Mouse (Mus musculus) midbrain, embryonic 16.5 days (tissue): ENCODE measurements at regions not wholly inside any gene's neighbourhood (a gene's known extent, or its start where the extent isn't known, plus 50 kb on each side); places are given as distances from the start of the nearest gene placed in this dataset.

ENCODE experiments used
- ATAC-seq: fragments of 200-750 bp; cut with Nextera tagmentation; 2 replicates; pipeline ENCODE4 v1.8.0; 2017; ENCODE audit warnings: moderate TSS enrichment
- H3K27ac ChIP-seq: fragments of 300-500 bp; sonication (generic); 2 replicates; pipeline ENCODE4 v1.5.1; 2014; ENCODE audit warnings: mild to moderate bottlenecking, low read length, mixed read lengths
- H3K27me3 ChIP-seq: fragments of 300-500 bp; sonication (generic); 2 replicates; pipeline ENCODE4 v1.6.1; 2014; ENCODE audit warnings: low read depth, low read length, mixed read lengths; ENCODE audit not compliant: control insufficient read depth, insufficient read depth
- H3K36me3 ChIP-seq: fragments of 300-500 bp; sonication (generic); 2 replicates; pipeline ENCODE4 v1.6.1; 2014; ENCODE audit warnings: mild to moderate bottlenecking, low read length, moderate library complexity, mixed read lengths; ENCODE audit not compliant: control insufficient read depth, insufficient read depth
- H3K4me1 ChIP-seq: fragments of 300-500 bp; sonication (generic); 2 replicates; pipeline ENCODE4 v1.6.1; 2014; ENCODE audit warnings: mild to moderate bottlenecking, low read length, mixed read lengths; ENCODE audit not compliant: control insufficient read depth, insufficient read depth
- H3K4me2 ChIP-seq: fragments of 300-500 bp; sonication (generic); 2 replicates; pipeline ENCODE4 v1.6.1; 2014; ENCODE audit warnings: mild to moderate bottlenecking, low read length, mixed read lengths
- H3K4me3 ChIP-seq: fragments of 300-500 bp; sonication (generic); 2 replicates; pipeline ENCODE4 v1.5.1; 2014; ENCODE audit warnings: low read depth, mild to moderate bottlenecking, low read length, moderate library complexity, mixed read lengths
- H3K9ac ChIP-seq: fragments of 300-500 bp; sonication (generic); 2 replicates; pipeline ENCODE4 v1.6.1; 2014; ENCODE audit warnings: low read depth, low read length, mixed read lengths
- H3K9me3 ChIP-seq: fragments of 300-500 bp; sonication (generic); replicated peaks from 2 replicates; pipeline ENCODE4 v1.6.1; 2014; ENCODE audit warnings: mild to moderate bottlenecking, low read length, mixed read lengths; ENCODE audit not compliant: control insufficient read depth, poor library complexity, severe bottlenecking
- WGBS: fragments of 180-500 bp; shearing (Covaris S2); extraction: QIAGEN DNeasy Blood & Tissue Kit; methylation state at CpG from one replicate; pipeline ENCODE4 v1.1.7; 2014; 5-methylcytosine and 5-hydroxymethylcytosine counted together

DNA sequence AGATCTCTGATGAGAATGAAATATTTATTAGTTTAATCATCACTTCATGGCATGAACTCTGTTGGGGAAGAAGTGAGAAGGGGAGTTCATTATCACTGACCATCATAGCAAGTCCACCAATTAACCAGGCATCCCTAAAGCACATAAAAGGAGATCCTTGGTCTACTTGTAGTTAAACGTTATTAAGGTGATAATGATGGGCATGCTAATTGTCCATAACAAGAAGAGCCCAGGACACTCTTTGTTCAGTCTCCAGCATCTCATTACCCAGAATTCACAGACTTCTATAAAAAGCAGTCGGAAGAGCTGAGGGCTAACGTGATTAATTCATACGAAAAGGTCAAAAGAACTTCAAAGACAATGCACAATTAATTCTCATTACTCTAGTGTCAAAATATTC is 272.2 kb downstream of the Cenpc1 start:
- H3K36me3 ChIP-seq = no peaks in the 10 kb centered on the region
- no peak overlapping the region for H3K9ac ChIP-seq
- no peaks in the 10 kb centered on the region for H3K9me3 ChIP-seq
- ATAC-seq = no peak
- H3K4me2 ChIP-seq = no peak overlapping the region
- no peak overlapping the region for H3K27ac ChIP-seq
- no peaks in the 10 kb centered on the region for H3K27me3 ChIP-seq
- no peaks in the 10 kb centered on the region for H3K4me1 ChIP-seq
- H3K4me3 ChIP-seq = no peak overlapping the region
- WGBS = 46% methylated on average over 4 of the region's 4 CpGs

DNA sequence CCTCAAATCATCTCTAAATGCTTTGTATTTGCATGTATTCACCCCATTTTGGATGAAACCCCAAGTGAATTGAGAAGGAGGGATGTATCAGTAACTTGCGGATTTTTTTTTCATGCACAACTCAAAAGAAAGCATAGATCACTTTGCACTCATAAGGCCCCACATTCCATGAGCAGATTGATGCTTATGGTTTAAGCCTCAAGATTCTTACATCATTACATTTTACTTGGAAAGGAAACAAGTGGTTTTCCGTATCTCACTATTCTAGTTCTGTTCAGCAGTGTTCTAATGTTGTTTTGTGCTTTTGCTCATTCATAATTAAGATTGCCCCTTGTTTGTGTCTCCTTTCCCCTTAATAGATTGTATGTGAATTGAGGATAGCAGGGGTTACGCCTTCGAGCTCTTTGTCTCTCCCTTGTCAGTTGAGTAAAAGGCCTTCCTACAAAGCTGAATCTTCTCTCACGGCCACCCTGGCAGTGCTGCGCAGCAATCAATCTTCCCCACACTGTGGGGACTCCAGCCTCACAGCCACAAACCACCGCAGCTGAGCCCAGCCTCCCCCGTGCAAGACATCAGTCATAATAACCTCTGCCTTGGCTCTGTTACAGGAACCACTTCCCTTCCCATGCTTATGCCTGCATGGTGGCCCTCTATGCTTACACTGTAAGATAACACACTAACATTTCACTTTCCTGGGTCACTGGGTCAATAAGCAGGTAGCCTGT is 284.5 kb downstream of the Cenpc1 start:
- Histone ChIP-seq H3K9me3 (no peaks in the 10 kb centered on the region), H3K36me3 (no peaks in the 10 kb centered on the region), H3K27me3 (no peaks in the 10 kb centered on the region), H3K4me2 (no peak overlapping the region), H3K4me1 (peaks cover 10% of the 10 kb centered on the region; the same call in 1 of the 2 replicates), H3K27ac (no peak overlapping the region), H3K4me3 (no peak overlapping the region), H3K9ac (no peak overlapping the region)
- ATAC-seq = peak; percentile 55; the same call in 1 of the 2 replicates
- WGBS = 33% methylated on average over 8 of the region's 8 CpGs

DNA sequence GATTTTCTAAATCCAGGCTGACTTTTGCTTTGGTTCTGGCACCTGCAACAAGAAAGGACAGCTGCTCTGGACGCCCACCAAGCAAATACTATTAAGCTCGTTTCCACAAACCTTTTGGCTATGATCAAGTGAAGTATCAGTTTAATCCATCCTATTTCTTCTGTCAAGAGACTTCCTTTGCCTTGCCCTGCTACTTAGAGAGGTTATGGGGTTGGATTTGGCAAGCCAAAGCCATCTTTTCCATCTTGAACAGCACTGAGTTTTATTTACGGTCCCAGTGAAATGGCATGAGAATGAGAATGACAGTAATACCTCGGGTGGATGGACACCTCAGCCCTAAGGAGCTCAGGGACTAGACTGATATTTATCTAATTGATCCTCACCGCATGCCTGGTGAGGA is 285.4 kb downstream of the Cenpc1 start:
- no peaks in the 10 kb centered on the region for H3K36me3 ChIP-seq
- peaks cover 10% of the 10 kb centered on the region; the same call in 1 of the 2 replicates for H3K4me1 ChIP-seq
- no peak overlapping the region for H3K9ac ChIP-seq
- no peaks in the 10 kb centered on the region for H3K9me3 ChIP-seq
- no peak overlapping the region for H3K27ac ChIP-seq
- no peak overlapping the region for H3K4me2 ChIP-seq
- ATAC-seq = 0 out of 2 replicates have a peak, but pooled peaks have one; percentile 21
- no peak overlapping the region for H3K4me3 ChIP-seq
- H3K27me3 ChIP-seq = no peaks in the 10 kb centered on the region
- WGBS = 13% methylated on average over 5 of the region's 5 CpGs

DNA sequence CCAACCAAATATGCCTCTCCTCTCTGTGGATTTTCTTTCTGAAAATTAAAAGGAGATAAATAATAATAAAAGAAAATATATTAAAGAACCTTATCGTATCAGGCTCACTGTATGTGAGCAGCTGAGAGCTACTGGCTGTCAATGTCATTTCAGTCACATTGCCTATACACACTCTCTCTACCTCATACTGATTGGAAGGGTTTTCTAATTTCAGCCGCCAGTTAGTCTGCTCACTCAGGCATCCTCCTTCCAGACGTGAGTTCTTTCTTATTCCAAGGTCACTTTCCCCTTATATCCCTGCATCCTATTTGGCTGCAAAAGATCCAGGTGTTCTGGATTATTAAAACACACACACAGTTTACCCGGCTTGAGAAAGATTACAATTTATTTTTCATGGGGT is 286.2 kb downstream of the Cenpc1 start:
- 29% methylated on average over 4 of the region's 4 CpGs for WGBS
- Histone ChIP-seq H3K4me3 (no peak overlapping the region), H3K9me3 (no peaks in the 10 kb centered on the region), H3K4me1 (peaks cover 10% of the 10 kb centered on the region; the same call in 1 of the 2 replicates), H3K4me2 (no peak overlapping the region), H3K27ac (no peak overlapping the region), H3K27me3 (no peaks in the 10 kb centered on the region), H3K9ac (no peak overlapping the region), H3K36me3 (no peaks in the 10 kb centered on the region)
- ATAC-seq = peak; percentile 58; the same call in 1 of the 2 replicates

DNA sequence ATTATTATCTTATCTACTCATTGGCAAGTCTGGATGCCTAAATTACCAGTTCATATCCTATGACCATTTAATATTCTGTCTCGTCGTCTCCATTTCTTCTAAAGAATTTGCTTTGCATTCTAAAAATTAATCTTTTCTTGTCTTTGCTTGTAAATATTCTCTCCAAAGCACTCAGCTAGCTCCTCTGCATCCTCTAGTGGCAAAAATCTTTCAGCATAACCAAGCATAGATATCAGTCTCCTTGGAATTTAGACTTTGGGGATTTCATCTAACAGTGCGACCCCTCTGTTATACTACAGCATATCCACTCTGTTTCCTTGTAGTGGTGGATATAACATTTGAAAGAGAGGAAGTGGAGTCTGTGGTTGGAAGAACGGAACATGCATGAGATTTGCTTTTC is 292.7 kb downstream of the Cenpc1 start:
- H3K36me3 ChIP-seq = no peaks in the 10 kb centered on the region
- no peaks in the 10 kb centered on the region for H3K9me3 ChIP-seq
- H3K4me1 ChIP-seq = no peaks in the 10 kb centered on the region
- H3K4me2 ChIP-seq = no peak overlapping the region
- no peak for ATAC-seq
- no peak overlapping the region for H3K4me3 ChIP-seq
- H3K27ac ChIP-seq = no peak overlapping the region
- no peak overlapping the region for H3K9ac ChIP-seq
- H3K27me3 ChIP-seq = no peaks in the 10 kb centered on the region
- 91% methylated on average over 4 of the region's 4 CpGs for WGBS

DNA sequence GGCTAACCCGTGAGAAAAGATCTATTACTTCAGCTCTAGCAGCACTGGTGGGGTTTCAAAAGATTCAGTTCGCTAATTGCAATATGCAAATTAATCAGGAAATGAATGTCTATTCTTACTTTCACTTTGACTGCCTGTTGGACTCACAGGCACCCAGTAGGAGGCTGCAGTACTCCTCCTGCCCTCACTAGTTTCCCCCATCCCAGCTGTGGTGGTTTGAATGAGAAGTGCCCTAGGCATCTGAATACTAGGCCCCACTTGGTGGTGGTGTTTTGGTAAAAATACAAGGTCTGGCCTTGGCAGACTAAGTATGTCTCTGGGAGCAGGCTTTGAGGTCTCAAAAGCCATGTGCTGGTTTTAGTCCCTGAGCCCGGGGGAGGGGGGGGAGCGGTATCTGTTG is 293.3 kb downstream of the Cenpc1 start:
- no peak overlapping the region for H3K4me2 ChIP-seq
- no peaks in the 10 kb centered on the region for H3K36me3 ChIP-seq
- no peak overlapping the region for H3K27ac ChIP-seq
- no peak overlapping the region for H3K4me3 ChIP-seq
- no peak for ATAC-seq
- no peaks in the 10 kb centered on the region for H3K9me3 ChIP-seq
- no peaks in the 10 kb centered on the region for H3K27me3 ChIP-seq
- H3K4me1 ChIP-seq = no peaks in the 10 kb centered on the region
- WGBS = 73% methylated on average over 4 of the region's 4 CpGs
- no peak overlapping the region for H3K9ac ChIP-seq

DNA sequence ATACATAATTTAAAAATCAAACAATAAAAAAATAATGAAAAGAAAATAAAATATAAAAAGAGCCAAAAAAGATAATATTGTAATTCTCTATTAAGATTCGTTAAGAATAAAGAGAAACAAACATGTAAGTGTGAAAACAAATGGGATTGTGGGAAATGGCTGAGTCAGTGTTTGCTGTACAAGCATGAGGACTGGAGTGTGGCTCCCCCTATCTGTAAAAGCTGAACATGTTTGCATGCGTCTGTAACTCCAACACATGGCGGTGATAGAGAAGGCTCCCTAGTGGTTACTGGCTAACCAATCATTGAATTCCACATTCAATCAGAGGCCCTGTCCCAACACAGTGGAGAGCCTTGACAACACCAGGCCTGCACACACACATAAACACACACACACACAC is 298.2 kb downstream of the Cenpc1 start:
- Histone ChIP-seq H3K4me3 (no peak overlapping the region), H3K4me2 (no peak overlapping the region), H3K27ac (no peak overlapping the region), H3K36me3 (no peaks in the 10 kb centered on the region), H3K27me3 (no peaks in the 10 kb centered on the region), H3K9me3 (no peaks in the 10 kb centered on the region), H3K9ac (no peak overlapping the region), H3K4me1 (no peaks in the 10 kb centered on the region)
- ATAC-seq = no peak
- 93% methylated on average over 3 of the region's 3 CpGs for WGBS

DNA sequence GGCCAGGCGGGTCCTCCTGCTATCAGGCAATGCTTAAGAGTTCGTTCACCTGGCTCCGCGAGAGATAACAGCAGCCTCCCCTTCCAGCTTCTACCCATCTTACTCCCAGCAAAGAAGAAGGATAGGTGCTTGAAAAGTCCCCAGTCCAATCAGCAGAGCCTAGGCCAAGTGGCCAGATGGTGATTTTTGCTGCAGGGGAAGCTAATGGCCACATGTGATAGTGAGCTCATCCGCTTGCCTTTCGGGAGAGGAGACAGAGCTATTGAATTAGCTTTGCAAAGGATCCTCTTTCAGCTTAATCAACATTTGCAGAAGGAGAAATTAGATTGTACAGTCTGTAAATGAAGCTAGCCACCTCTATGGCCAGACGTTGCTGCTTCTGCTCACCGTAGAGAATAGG is 308.7 kb downstream of the Cenpc1 start:
- no peak overlapping the region for H3K4me2 ChIP-seq
- no peaks in the 10 kb centered on the region for H3K27me3 ChIP-seq
- H3K9ac ChIP-seq = no peak overlapping the region
- H3K4me1 ChIP-seq = peaks cover 3% of the 10 kb centered on the region; the same call in 1 of the 2 replicates
- H3K4me3 ChIP-seq = no peak overlapping the region
- H3K27ac ChIP-seq = no peak overlapping the region
- no peak for ATAC-seq
- 82% methylated on average over 8 of the region's 8 CpGs for WGBS
- H3K9me3 ChIP-seq = no peaks in the 10 kb centered on the region
- no peaks in the 10 kb centered on the region for H3K36me3 ChIP-seq

DNA sequence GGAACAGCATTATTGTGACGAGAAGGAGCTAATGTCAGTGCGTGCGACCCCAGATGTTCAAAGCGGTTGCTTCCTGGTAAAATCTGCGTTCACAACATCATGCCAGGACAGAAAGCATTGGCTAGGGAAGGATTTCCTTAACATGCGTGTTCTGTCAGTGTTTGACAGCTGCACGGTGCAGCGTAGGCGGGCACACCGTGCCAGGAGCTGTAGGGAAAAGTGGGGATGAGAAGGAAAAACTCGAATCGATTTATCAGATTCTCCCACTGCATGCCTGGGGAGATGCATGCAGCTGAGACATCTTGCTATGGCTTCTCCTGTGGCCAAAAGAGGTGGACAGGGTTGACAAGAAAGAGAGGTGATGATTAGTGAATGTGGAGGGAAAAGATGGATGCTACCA is 311.2 kb downstream of the Cenpc1 start:
- H3K27me3 ChIP-seq = no peaks in the 10 kb centered on the region
- WGBS = 78% methylated on average over 12 of the region's 12 CpGs
- H3K27ac ChIP-seq = no peak overlapping the region
- no peaks in the 10 kb centered on the region for H3K36me3 ChIP-seq
- H3K9me3 ChIP-seq = no peaks in the 10 kb centered on the region
- 0 out of 2 replicates have a peak overlapping the region, but pooled peaks have one; percentile 34 for H3K9ac ChIP-seq
- no peak overlapping the region for H3K4me2 ChIP-seq
- peaks cover 3% of the 10 kb centered on the region; the same call in 1 of the 2 replicates for H3K4me1 ChIP-seq
- ATAC-seq = no peak
- no peak overlapping the region for H3K4me3 ChIP-seq
